Mouse (Mus musculus): ENCODE measurements at regions not wholly inside any gene's neighbourhood (a gene's known extent, or its start where the extent isn't known, plus 50 kb on each side); places are given as distances from the start of the nearest gene placed in this dataset.

DNA sequence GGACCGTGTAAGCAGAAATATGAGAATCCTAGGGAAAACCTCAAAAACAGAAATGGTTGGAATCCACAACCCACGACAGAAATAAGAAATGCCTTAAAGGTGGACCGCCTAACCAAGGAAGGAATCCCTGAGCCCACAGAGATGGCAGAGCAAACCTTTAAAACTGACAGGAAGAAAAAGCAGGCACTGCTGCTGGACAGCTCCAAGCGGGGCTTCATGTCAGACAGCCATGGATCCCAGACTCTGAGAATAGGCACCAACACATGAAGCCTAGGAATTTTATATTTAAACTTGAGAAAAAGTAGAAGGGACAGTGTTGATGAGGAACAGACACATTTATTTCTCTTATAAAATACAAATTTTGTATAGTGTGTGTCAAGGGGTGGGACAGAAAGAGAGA, 379.1 kb downstream of the Gxylt1 start:
- in situ Hi-C loops (cut with MboI; ENCODE audit: low pct_unique_long_range_greater_than_20kb), result no loop called here
- no peak for ATAC-seq
- ChIA-PET CTCF (no interaction called here), POLR2A (no interaction called here)
- no peak for TF ChIP-seq CTCF (IDR thresholded peaks at IDR 0.05)
- DNase-seq (ENCODE audit: low read depth, low spot score), result no peak
- H3K27me3 ChIP-seq, result peaks cover 9% of the 10 kb centered on the region

DNA sequence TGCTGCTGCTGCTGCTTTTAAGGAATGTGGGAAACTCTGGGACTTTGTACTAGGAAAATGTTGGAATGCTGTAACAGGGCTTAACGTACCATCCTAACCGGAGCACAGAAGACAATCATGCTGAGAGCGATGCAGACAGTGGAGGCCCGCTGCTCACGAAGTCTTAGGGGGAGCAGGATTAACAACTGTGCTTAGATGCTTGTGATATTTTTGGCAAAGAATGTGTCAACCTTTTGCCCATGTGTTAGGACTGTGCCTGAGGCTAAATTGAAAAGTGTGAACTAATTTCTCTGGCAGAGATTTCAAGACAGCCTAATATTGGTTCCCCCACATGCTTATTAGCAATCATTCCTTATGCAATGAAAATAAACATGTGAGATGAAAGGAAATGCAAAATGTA, 398.5 kb downstream of the Gxylt1 start:
- TF ChIP-seq CTCF (IDR thresholded peaks at IDR 0.05), result no peak
- POLR2A ChIA-PET, result no interaction called here
- ATAC-seq, result no peak
- CTCF ChIA-PET, result no interaction called here
- in situ Hi-C loops (cut with MboI; ENCODE audit: low pct_unique_long_range_greater_than_20kb), result no loop called here
- DNase-seq (ENCODE audit: low read depth, low spot score), result no peak
- no peaks in the 10 kb centered on the region for H3K27me3 ChIP-seq

- no peak for TF ChIP-seq CTCF (IDR thresholded peaks at IDR 0.05)
- CTCF ChIA-PET, result no interaction called here
- peaks cover 4% of the 10 kb centered on the region for H3K27me3 ChIP-seq
- POLR2A ChIA-PET, result no interaction called here
- DNase-seq (ENCODE audit: low read depth, low spot score) (no peak), ATAC-seq (no peak)
- in situ Hi-C loops (cut with MboI; ENCODE audit: low pct_unique_long_range_greater_than_20kb), result no loop called here
Observed at GRCm38 (mm10) chr15:92864106-92864505, 410.9 kb downstream of the Gxylt1 start.

GRCm38 (mm10) chr15:92850854-92851253, 424.1 kb downstream of the Gxylt1 start:
- CTCF ChIA-PET, result no interaction called here
- in situ Hi-C loops (cut with MboI; ENCODE audit: low pct_unique_long_range_greater_than_20kb), result no loop called here
- no peak for TF ChIP-seq CTCF (IDR thresholded peaks at IDR 0.05)
- no peak for DNase-seq (ENCODE audit: low read depth, low spot score)
- H3K27me3 ChIP-seq, result peaks cover 8% of the 10 kb centered on the region
- POLR2A ChIA-PET, result no interaction called here
- ATAC-seq, result no peak

DNA sequence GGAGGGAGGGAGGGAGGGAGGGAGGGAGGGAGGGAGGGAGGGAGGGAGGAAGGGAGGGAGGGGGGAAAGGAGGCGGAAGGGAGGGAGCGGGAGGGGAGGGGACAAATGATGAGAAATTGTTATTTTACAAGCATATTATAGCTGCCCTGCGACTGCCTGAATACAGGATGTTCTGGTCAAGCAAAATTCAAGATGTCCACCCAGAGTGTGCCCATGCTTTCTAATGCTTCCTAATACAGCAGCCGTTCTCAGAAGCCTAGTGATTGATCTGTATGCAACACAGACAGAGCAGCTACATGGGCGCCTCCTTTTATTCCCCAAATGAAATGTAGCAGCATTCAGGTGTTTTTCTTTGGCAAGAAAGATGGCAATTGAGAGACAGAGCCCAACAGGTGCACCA, 434.9 kb downstream of the Gxylt1 start:
- no peak for TF ChIP-seq CTCF (IDR thresholded peaks at IDR 0.05)
- H3K27me3 ChIP-seq, result peaks cover 3% of the 10 kb centered on the region
- ChIA-PET POLR2A (no interaction called here), CTCF (no interaction called here)
- no peak for ATAC-seq
- no peak for DNase-seq (ENCODE audit: low read depth, low spot score)
- in situ Hi-C loops (cut with MboI; ENCODE audit: low pct_unique_long_range_greater_than_20kb), result no loop called here

- DNase-seq (ENCODE audit: low read depth, low spot score) (no peak), ATAC-seq (no peak)
- in situ Hi-C loops (cut with MboI; ENCODE audit: low pct_unique_long_range_greater_than_20kb), result no loop called here
- POLR2A ChIA-PET, result no interaction called here
- no peak for TF ChIP-seq CTCF (IDR thresholded peaks at IDR 0.05)
- CTCF ChIA-PET, result no interaction called here
- H3K27me3 ChIP-seq, result peaks cover 3% of the 10 kb centered on the region
Observed at GRCm38 (mm10) chr15:92839611-92840010, 435.4 kb downstream of the Gxylt1 start.

- peaks cover 3% of the 10 kb centered on the region for H3K27me3 ChIP-seq
- ATAC-seq (no peak), DNase-seq (ENCODE audit: low read depth, low spot score) (no peak)
- in situ Hi-C loops (cut with MboI; ENCODE audit: low pct_unique_long_range_greater_than_20kb), result no loop called here
- ChIA-PET CTCF (no interaction called here), POLR2A (no interaction called here)
- no peak for TF ChIP-seq CTCF (IDR thresholded peaks at IDR 0.05)
Observed at GRCm38 (mm10) chr15:92826136-92826535, 429.5 kb downstream of the Pdzrn4 start.
